Mouse (Mus musculus): ENCODE results near the gene Fgfr2. TPM values are rescaled to one million over a fixed set of nuclear protein-coding genes. Genes with fewer than 3 reads are reported as not detected.
A peak's percentile ranks its signal among the peaks of the same experiment; 100 is the strongest.

The Fgfr2 gene
- polyA plus RNA-seq, 1 experiment = 52.3 TPM

DNA sequence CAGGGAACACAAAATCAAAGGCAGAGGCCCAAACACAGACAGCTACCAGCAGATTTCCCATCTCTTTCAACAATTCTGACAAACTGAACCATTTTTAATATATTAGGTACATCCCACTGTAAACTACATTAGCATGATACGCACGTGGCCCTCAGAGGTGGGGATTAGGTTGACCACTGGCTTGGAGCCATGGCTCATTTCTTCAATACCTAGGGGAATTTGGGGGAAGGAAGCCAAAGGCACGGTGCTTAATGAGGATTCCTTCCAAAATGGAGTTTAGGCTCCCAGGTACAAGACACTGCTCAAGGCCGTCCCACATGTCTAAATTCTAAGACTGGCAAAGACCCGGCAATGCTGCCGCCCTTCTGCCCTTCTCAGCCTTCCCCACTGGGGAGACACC is 120.9 kb downstream of the Fgfr2 start:
- no peak for DNase-seq (ENCODE audit: low read depth)
- TF ChIP-seq CTCF (IDR thresholded peaks at IDR 0.05; ENCODE audit: borderline replicate concordance, extremely low read depth, insufficient read depth, insufficient read length) (no peak), POLR2A (IDR thresholded peaks at IDR 0.05; ENCODE audit: borderline replicate concordance, extremely low read depth, insufficient read depth, insufficient read length, poor library complexity, severe bottlenecking) (no peak)

DNA sequence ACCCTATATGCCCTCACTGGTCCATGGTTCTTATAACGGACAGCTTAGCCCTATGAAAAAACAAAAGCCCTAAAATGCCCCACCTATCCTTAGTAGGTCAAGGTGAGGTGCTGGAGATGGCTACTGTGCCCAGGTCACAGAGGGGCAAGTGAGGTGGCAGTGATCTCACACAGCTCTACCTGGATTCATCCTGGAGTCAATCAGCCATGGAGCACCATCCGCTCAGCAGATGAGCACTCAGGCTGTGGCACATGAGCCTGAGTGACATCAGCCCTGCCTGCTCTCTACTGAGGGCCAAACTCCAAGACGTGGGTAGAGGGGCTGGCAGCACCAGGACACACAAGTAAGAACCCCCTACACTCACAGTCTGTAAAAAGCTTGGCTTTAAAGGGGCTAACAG is 121.8 kb downstream of the Fgfr2 start:
- TF ChIP-seq CTCF (IDR thresholded peaks at IDR 0.05; ENCODE audit: borderline replicate concordance, extremely low read depth, insufficient read depth, insufficient read length) = no peak
- no peak for TF ChIP-seq POLR2A (IDR thresholded peaks at IDR 0.05; ENCODE audit: borderline replicate concordance, extremely low read depth, insufficient read depth, insufficient read length, poor library complexity, severe bottlenecking)

DNA sequence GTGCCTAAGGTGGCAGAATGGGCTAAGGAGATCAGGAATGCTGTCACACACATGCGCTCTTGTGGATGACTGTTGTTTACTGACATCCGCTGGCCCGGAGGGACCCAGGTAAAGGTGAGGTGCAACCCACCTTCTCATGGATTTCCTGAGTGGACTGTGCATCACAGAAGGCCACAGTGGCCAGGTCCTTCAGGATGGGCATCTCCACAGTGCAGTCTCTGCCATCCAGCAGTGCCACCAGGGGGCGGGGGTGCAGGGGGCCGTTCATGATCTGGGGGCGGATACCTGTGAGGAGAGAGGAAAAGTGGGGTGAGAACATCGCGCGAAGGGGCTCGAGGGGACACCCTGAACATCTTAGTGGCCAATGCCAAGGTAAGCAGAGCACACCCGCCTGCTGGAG is 124.1 kb downstream of the Fgfr2 start:
- TF ChIP-seq CTCF (IDR thresholded peaks at IDR 0.05; ENCODE audit: borderline replicate concordance, extremely low read depth, insufficient read depth, insufficient read length) (no peak), POLR2A (IDR thresholded peaks at IDR 0.05; ENCODE audit: borderline replicate concordance, extremely low read depth, insufficient read depth, insufficient read length, poor library complexity, severe bottlenecking) (no peak)
- DNase-seq (ENCODE audit: low read depth) = no peak

More for the DNA sequence above, 121.8 kb downstream of the Fgfr2 start:
- DNase-seq (ENCODE audit: low read depth) = no peak

DNA sequence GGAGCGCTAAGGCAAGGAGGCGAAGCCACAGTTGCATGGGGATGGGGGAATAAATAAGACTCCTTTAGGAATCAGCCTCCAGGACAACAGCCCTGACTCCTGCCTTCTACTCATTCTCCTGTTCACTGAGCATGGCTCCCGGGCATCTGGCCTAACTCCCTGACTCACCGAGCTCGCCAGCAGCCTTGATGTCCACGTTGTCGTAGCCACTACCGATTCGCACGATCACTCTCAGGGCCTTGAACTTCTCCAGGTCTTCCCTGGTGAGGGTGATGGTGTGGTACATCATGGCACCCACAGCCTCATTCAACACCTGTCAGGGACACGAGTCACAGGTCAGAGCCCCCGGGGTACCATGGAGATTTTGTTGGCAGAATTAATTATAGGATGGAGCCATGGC is 124.5 kb downstream of the Fgfr2 start:
- no peak for DNase-seq (ENCODE audit: low read depth)
- no peak for TF ChIP-seq CTCF (IDR thresholded peaks at IDR 0.05; ENCODE audit: borderline replicate concordance, extremely low read depth, insufficient read depth, insufficient read length)
- no peak for TF ChIP-seq POLR2A (IDR thresholded peaks at IDR 0.05; ENCODE audit: borderline replicate concordance, extremely low read depth, insufficient read depth, insufficient read length, poor library complexity, severe bottlenecking)

DNA sequence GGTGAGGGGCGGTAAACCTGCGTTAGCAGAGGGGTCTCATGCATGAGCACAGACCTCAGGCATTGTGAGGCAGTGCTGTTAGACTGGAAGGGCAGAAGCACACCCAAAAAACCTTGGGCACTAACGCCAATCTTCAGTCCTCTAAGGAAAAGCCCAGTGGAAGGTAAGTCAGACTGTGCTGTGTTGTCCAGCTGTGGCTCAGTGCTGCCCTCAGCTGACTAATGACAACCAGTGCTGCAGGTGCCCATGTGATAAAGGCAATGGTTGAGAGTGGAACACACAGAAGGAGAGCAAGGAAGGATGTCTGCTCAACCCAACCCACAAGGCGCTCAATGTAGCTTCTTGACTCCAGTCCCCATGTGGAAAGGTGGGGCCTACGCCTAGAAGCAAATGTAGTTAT is 126.8 kb downstream of the Fgfr2 start:
- peak; percentile 39 for DNase-seq (ENCODE audit: low read depth)
- TF ChIP-seq CTCF (IDR thresholded peaks at IDR 0.05; ENCODE audit: borderline replicate concordance, extremely low read depth, insufficient read depth, insufficient read length) = peak; percentile 54; the same call in 1 of the 2 replicates
- no peak for TF ChIP-seq POLR2A (IDR thresholded peaks at IDR 0.05; ENCODE audit: borderline replicate concordance, extremely low read depth, insufficient read depth, insufficient read length, poor library complexity, severe bottlenecking)

DNA sequence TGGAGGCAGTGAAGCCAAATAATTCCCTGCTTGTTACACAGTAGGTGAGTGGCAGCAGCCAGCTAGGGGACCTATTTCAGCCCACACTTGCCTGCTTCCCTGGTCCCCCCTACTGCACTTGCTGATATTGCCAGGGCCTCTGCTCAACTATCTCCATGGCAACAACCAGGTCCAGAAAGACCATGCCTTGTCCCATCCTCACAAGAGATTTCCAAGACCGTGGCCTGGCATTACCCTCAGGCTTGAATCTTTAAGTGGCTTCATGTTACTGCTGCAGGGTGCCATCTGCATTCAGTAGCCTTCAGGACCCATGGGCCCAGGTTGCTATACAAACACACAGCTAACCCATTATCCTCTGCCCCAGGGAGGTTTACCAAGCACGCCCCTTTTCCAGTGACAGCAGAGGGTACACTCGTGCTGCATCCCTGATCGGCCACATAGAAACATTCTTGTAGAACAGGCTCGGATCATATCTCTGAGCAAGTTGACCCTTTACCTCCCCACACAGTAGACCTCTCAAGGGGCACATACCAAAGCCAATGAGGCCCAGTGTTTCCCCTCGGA is 128.4 kb downstream of the Fgfr2 start:
- peak; percentile 46 for DNase-seq (ENCODE audit: low read depth)
- TF ChIP-seq POLR2A (IDR thresholded peaks at IDR 0.05; ENCODE audit: borderline replicate concordance, extremely low read depth, insufficient read depth, insufficient read length, poor library complexity, severe bottlenecking) (no peak), CTCF (IDR thresholded peaks at IDR 0.05; ENCODE audit: borderline replicate concordance, extremely low read depth, insufficient read depth, insufficient read length) (no peak)

DNA sequence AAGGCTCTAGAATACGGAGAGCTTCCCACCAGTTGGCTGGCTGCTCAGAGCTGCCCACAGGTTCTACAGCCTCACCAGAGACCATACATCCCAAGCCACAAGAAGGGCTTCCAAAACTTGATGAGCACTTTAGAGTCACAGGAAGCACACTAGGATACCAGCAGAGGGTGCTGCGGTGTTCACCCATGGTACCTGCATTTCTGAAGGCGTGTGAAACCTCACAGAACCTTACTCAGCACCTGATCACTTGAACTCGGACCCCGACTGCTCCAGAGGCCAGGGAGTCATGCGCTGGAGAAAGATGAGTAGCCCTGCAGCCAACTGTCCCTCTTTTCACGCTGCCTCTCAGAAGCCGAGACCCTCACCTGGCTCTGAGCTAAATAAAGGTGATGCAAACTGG is 129.0 kb downstream of the Fgfr2 start:
- TF ChIP-seq POLR2A (IDR thresholded peaks at IDR 0.05; ENCODE audit: borderline replicate concordance, extremely low read depth, insufficient read depth, insufficient read length, poor library complexity, severe bottlenecking) (no peak), CTCF (IDR thresholded peaks at IDR 0.05; ENCODE audit: borderline replicate concordance, extremely low read depth, insufficient read depth, insufficient read length) (peak; percentile 37; the same call in 1 of the 2 replicates)
- DNase-seq (ENCODE audit: low read depth) = no peak

DNA sequence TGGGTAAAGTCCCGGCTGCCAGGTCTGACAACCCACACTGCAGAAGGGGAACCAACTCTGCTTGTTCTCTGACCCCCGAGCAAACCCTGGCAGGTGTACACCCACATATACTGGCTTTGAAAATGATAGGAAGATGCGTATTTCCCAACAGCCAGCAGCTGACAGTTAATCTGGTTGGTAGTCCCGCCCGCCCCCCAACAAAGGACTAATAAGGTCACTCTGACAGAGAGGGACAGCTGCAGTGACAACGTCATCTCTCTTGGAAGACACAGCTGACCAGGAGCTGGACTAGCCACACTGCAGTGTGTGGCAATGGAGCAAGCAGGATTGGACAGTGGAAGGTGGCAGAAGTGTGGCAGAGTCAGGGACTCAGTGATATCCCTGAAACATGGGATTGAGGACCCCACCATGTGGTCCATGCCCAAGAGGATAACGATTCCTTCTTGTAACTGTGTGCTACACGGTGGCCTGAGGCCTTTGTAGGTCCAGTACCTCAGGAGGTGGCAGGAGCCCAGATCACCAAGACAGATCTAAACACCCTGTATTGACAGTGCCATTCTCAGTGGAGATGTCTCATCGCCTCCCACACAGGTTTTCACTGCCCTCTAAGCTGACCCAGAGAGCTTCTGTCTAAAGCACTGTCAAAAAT is 130.1 kb downstream of the Fgfr2 start:
- TF ChIP-seq CTCF (IDR thresholded peaks at IDR 0.05; ENCODE audit: borderline replicate concordance, extremely low read depth, insufficient read depth, insufficient read length) (no peak), POLR2A (IDR thresholded peaks at IDR 0.05; ENCODE audit: borderline replicate concordance, extremely low read depth, insufficient read depth, insufficient read length, poor library complexity, severe bottlenecking) (no peak)
- no peak for DNase-seq (ENCODE audit: low read depth)

DNA sequence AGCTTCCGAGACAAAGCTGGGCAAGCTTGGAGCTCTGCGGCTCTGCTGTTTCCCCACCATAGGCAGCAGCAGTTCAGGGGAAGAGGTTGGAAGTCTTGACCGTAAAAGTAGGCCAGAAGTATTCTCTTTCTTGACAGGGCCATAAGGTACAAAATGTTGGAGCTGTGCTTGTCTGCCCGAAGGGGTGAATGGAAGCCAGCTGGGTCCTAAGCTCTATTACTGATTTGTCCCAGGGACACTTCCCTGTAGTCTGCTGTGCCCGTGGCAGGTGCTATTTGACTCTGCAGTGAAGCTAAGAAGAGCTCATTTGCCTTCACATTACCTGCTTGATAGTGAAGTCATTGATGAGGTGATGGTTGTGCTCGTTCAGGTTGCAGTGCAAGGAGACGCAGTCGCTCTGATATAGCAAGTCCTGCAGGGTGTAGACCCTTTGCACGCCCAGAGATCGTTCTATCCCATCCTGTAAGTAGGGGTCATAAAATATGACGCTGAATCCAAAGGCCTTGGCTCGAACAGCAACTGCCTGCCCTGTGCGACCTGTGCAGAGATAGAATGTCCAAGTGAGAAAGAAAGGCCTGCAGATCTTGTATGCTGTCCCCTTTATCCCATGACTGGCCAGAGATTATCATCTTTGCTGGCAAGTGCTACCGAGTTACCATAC is 131.8 kb downstream of the Fgfr2 start:
- TF ChIP-seq POLR2A (IDR thresholded peaks at IDR 0.05; ENCODE audit: borderline replicate concordance, extremely low read depth, insufficient read depth, insufficient read length, poor library complexity, severe bottlenecking) (no peak), CTCF (IDR thresholded peaks at IDR 0.05; ENCODE audit: borderline replicate concordance, extremely low read depth, insufficient read depth, insufficient read length) (no peak)
- DNase-seq (ENCODE audit: low read depth) = no peak

DNA sequence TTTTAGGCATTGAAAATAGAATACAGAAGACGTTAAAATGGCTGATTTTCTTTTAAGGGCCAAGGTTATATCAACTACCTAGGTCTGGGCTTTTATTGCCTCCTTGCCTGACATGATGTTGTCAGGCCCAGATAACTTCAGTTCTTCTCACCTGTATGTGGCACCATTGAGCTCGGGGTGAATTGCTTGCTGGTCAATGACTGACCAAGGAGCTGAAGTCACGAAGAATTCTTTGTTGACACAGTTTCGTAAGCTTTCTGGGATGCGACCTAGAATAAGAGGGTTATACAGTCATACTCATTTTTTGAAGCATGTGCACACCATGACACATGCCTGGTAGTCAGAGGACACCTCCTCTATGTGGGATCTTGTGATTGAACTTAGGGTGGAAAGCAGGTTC is 133.3 kb downstream of the Fgfr2 start:
- no peak for DNase-seq (ENCODE audit: low read depth)
- TF ChIP-seq CTCF (IDR thresholded peaks at IDR 0.05; ENCODE audit: borderline replicate concordance, extremely low read depth, insufficient read depth, insufficient read length) (no peak), POLR2A (IDR thresholded peaks at IDR 0.05; ENCODE audit: borderline replicate concordance, extremely low read depth, insufficient read depth, insufficient read length, poor library complexity, severe bottlenecking) (no peak)

DNA sequence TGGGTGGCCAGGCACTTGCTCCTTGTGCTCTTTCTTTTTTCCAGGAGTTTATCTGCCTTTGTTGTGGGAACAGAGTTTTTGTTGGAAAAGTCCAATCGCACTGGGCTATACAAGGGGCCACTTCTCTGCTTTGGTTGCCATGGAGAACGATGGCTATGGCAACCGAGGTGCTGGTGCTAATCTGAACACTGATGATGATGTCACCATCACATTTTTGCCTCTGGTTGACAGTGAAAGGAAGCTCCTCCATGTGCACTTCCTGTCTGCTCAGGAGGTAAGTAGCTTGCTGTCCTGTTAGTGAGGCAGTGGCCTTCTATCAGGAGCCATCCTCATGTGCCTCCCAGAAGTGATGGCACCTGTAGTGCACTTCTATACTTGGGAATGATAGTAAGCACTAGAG is 140.5 kb downstream of the Fgfr2 start:
- TF ChIP-seq POLR2A (IDR thresholded peaks at IDR 0.05; ENCODE audit: borderline replicate concordance, extremely low read depth, insufficient read depth, insufficient read length, poor library complexity, severe bottlenecking) (no peak), CTCF (IDR thresholded peaks at IDR 0.05; ENCODE audit: borderline replicate concordance, extremely low read depth, insufficient read depth, insufficient read length) (no peak)
- DNase-seq (ENCODE audit: low read depth) = peak; percentile 31

Measured in brain, embryonic 14.5 days (tissue).